Mouse (Mus musculus): ENCODE data around the gene Ttc9c. TPM values are rescaled to one million over a fixed set of nuclear protein-coding genes. Genes with fewer than 3 reads are reported as not detected.

Gene Ttc9c
- 43.8 and 46.8 TPM in 2 replicates for polyA plus RNA-seq (2014; fragmentation: Nextera tagmentation; extraction: Ambion mirVana)

DNA sequence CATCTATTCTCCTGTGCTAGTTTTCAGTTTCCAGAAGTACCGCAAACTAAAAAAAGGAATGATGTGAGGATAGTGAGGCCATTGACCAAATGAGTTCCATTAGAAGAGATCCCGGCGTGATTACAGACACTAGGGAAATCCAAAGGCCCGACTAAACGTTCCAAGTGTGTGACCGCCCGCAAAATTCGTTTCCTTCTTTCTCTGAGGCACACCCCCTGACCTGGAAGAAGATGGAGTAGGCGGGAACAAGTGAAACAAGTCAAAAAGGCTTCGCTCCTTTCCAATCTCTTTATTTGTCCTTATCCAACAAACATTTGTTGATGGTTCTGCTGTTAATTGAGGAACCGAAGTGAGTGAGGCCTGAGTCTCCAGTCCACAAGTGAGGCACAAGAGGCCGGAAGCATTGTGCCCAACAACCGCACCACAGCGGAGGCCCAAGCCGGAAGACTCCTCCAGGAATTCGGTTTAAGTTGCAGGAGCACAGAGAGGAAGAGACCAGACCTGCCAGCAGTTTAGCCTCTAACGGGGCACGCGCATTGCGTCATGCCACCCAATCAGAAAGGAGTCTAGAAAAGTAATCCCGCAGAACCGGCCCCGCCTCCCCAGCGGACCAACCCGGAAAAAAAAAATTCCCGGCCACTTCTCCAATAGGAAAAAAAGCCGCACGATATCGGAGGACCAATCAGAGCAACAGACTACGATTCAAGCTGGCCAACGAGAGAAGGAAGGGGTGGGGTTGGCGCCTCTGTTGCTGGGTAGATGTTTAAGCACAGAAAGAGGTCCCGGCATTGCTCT is at the start of gene Ttc9c:
Gene Ttc9c, minus strand, starts transcription at position 533 of the 795 bp plus-strand sequence.
- peak within 1 kb of the TSS; percentile 93 for H3K4me2 ChIP-seq

GRCm38 (mm10) chr19:8864265-8864664 is 45.1 kb upstream of the Ttc9c start:
- 0 out of 2 replicates have a peak, but pooled peaks cover 2% of the 10 kb centered on the region for H3K4me1 ChIP-seq (replicated peaks; ENCODE audit: control insufficient read depth, insufficient read depth, low read length)
- no peak overlapping the region for H3K4me3 ChIP-seq (ENCODE audit: low read depth, low read length)
- no peaks in the 10 kb centered on the region for H3K27me3 ChIP-seq (replicated peaks; ENCODE audit: control insufficient read depth, insufficient read depth, low read length)
- no peaks in the 10 kb centered on the region for H3K36me3 ChIP-seq (ENCODE audit: control insufficient read depth, insufficient read depth, low read length)
- no peak overlapping the region for H3K4me2 ChIP-seq
- no peak for DNase-seq (ENCODE audit: low spot score)
- no peak overlapping the region for H3K9ac ChIP-seq (ENCODE audit: low read depth, low read length)
- ATAC-seq (replicated peaks; ENCODE audit: low FRiP score): no peak
- no peak overlapping the region for H3K27ac ChIP-seq (ENCODE audit: low read depth, low read length)
- 79% methylated on average over 6 of the region's 6 CpGs for WGBS
- no peaks in the 10 kb centered on the region for H3K9me3 ChIP-seq (ENCODE audit: control insufficient read depth, low read length)

More for the DNA sequence above, at the start of gene Ttc9c:
- Histone ChIP-seq H3K27me3 (replicated peaks; ENCODE audit: control insufficient read depth, insufficient read depth, low read length) (no peaks in the 10 kb centered on the region), H3K4me1 (replicated peaks; ENCODE audit: control insufficient read depth, insufficient read depth, low read length) (peaks cover 21% of the 10 kb centered on the region), H3K36me3 (ENCODE audit: control insufficient read depth, insufficient read depth, low read length) (peaks cover 26% of the 10 kb centered on the region), H3K4me3 (ENCODE audit: low read depth, low read length) (peak within 1 kb of the TSS; percentile 100), H3K9me3 (ENCODE audit: control insufficient read depth, low read length) (no peaks in the 10 kb centered on the region), H3K9ac (ENCODE audit: low read depth, low read length) (peak within 1 kb of the TSS; percentile 98), H3K27ac (ENCODE audit: low read depth, low read length) (peak within 1 kb of the TSS; percentile 98)
- WGBS: under 1% methylated on average over 33 of the region's 33 CpGs
- DNase-seq (ENCODE audit: low spot score) (peak; percentile 92), ATAC-seq (replicated peaks; ENCODE audit: low FRiP score) (peak; percentile 85)

- Histone ChIP-seq H3K27ac (ENCODE audit: low read depth, low read length) (no peak overlapping the region), H3K36me3 (ENCODE audit: control insufficient read depth, insufficient read depth, low read length) (no peaks in the 10 kb centered on the region), H3K4me1 (replicated peaks; ENCODE audit: control insufficient read depth, insufficient read depth, low read length) (no peaks in the 10 kb centered on the region), H3K4me2 (no peak overlapping the region), H3K9ac (ENCODE audit: low read depth, low read length) (no peak overlapping the region; the same call in 1 of the 2 replicates), H3K4me3 (ENCODE audit: low read depth, low read length) (no peak overlapping the region), H3K27me3 (replicated peaks; ENCODE audit: control insufficient read depth, insufficient read depth, low read length) (no peaks in the 10 kb centered on the region), H3K9me3 (ENCODE audit: control insufficient read depth, low read length) (no peaks in the 10 kb centered on the region)
- no peak for DNase-seq (ENCODE audit: low spot score)
- ATAC-seq (replicated peaks; ENCODE audit: low FRiP score): no peak; the same call in 1 of the 2 replicates
- 13% methylated on average over 1 of the region's 1 CpGs for WGBS
These were observed 39.9 kb upstream of the Ttc9c start for GRCm38 (mm10) chr19:8859018-8859417.

DNA sequence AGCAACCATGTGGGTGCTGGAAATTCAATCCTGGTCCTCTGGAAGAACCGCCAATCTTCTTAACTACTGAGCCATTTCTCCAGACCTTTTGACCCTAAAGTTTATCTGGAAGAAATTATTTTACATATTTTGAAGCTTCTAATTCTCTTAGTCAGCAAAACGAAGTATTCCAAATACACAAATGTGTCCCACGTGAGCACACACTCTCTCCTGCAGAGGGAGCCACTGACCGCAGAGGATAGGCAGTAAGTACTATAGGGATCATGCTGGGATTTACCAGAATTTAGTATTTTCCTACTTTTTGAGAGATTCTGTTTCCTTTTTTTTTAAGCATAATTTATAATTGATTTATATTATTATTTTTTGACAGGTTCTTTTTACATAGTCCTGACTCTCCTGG is 38.6 kb upstream of the Ttc9c start:
- H3K4me2 ChIP-seq: no peak overlapping the region
- H3K36me3 ChIP-seq (ENCODE audit: control insufficient read depth, insufficient read depth, low read length): no peaks in the 10 kb centered on the region
- no peaks in the 10 kb centered on the region for H3K4me1 ChIP-seq (replicated peaks; ENCODE audit: control insufficient read depth, insufficient read depth, low read length)
- H3K27me3 ChIP-seq (replicated peaks; ENCODE audit: control insufficient read depth, insufficient read depth, low read length): no peaks in the 10 kb centered on the region
- 34% methylated on average over 4 of the region's 4 CpGs for WGBS
- H3K27ac ChIP-seq (ENCODE audit: low read depth, low read length): no peak overlapping the region
- ATAC-seq (replicated peaks; ENCODE audit: low FRiP score): 0 out of 2 replicates have a peak, but pooled peaks have one; percentile 47
- H3K4me3 ChIP-seq (ENCODE audit: low read depth, low read length): no peak overlapping the region
- no peaks in the 10 kb centered on the region for H3K9me3 ChIP-seq (ENCODE audit: control insufficient read depth, low read length)
- no peak overlapping the region for H3K9ac ChIP-seq (ENCODE audit: low read depth, low read length)
- DNase-seq (ENCODE audit: low spot score): no peak

- Histone ChIP-seq H3K4me1 (replicated peaks; ENCODE audit: control insufficient read depth, insufficient read depth, low read length) (no peaks in the 10 kb centered on the region), H3K9me3 (ENCODE audit: control insufficient read depth, low read length) (no peaks in the 10 kb centered on the region), H3K4me2 (no peak overlapping the region), H3K4me3 (ENCODE audit: low read depth, low read length) (no peak overlapping the region), H3K36me3 (ENCODE audit: control insufficient read depth, insufficient read depth, low read length) (peaks cover 2% of the 10 kb centered on the region; the same call in 1 of the 2 replicates), H3K9ac (ENCODE audit: low read depth, low read length) (no peak overlapping the region), H3K27me3 (replicated peaks; ENCODE audit: control insufficient read depth, insufficient read depth, low read length) (no peaks in the 10 kb centered on the region), H3K27ac (ENCODE audit: low read depth, low read length) (no peak overlapping the region)
- no peak for DNase-seq (ENCODE audit: low spot score)
- no peak for ATAC-seq (replicated peaks; ENCODE audit: low FRiP score)
- 77% methylated on average over 3 of the region's 3 CpGs for WGBS
These were observed 34.0 kb upstream of the Ttc9c start for GRCm38 (mm10) chr19:8853117-8853516.

GRCm38 (mm10) chr19:8852236-8852928 is 33.2 kb upstream of the Ttc9c start:
- no peak overlapping the region for H3K4me3 ChIP-seq (ENCODE audit: low read depth, low read length)
- H3K4me1 ChIP-seq (replicated peaks; ENCODE audit: control insufficient read depth, insufficient read depth, low read length): no peaks in the 10 kb centered on the region
- H3K9me3 ChIP-seq (ENCODE audit: control insufficient read depth, low read length): no peaks in the 10 kb centered on the region
- H3K4me2 ChIP-seq: no peak overlapping the region
- no peak overlapping the region for H3K27ac ChIP-seq (ENCODE audit: low read depth, low read length)
- H3K36me3 ChIP-seq (ENCODE audit: control insufficient read depth, insufficient read depth, low read length): peaks cover 3% of the 10 kb centered on the region; the same call in 1 of the 2 replicates
- WGBS: 52% methylated on average over 10 of the region's 10 CpGs
- H3K27me3 ChIP-seq (replicated peaks; ENCODE audit: control insufficient read depth, insufficient read depth, low read length): no peaks in the 10 kb centered on the region
- no peak overlapping the region for H3K9ac ChIP-seq (ENCODE audit: low read depth, low read length)
- no peak for ATAC-seq (replicated peaks; ENCODE audit: low FRiP score)
- DNase-seq (ENCODE audit: low spot score): no peak

GRCm38 (mm10) chr19:8851639-8852038 is 32.5 kb upstream of the Ttc9c start:
- Histone ChIP-seq H3K27ac (ENCODE audit: low read depth, low read length) (no peak overlapping the region), H3K4me1 (replicated peaks; ENCODE audit: control insufficient read depth, insufficient read depth, low read length) (no peaks in the 10 kb centered on the region), H3K9me3 (ENCODE audit: control insufficient read depth, low read length) (no peaks in the 10 kb centered on the region), H3K27me3 (replicated peaks; ENCODE audit: control insufficient read depth, insufficient read depth, low read length) (no peaks in the 10 kb centered on the region), H3K36me3 (ENCODE audit: control insufficient read depth, insufficient read depth, low read length) (peaks cover 8% of the 10 kb centered on the region; the same call in 1 of the 2 replicates), H3K9ac (ENCODE audit: low read depth, low read length) (no peak overlapping the region), H3K4me2 (peak overlapping the region; percentile 10; the same call in 1 of the 2 replicates), H3K4me3 (ENCODE audit: low read depth, low read length) (no peak overlapping the region)
- DNase-seq (ENCODE audit: low spot score) (no peak), ATAC-seq (replicated peaks; ENCODE audit: low FRiP score) (no peak)
- WGBS: 44% methylated on average over 7 of the region's 7 CpGs

DNA sequence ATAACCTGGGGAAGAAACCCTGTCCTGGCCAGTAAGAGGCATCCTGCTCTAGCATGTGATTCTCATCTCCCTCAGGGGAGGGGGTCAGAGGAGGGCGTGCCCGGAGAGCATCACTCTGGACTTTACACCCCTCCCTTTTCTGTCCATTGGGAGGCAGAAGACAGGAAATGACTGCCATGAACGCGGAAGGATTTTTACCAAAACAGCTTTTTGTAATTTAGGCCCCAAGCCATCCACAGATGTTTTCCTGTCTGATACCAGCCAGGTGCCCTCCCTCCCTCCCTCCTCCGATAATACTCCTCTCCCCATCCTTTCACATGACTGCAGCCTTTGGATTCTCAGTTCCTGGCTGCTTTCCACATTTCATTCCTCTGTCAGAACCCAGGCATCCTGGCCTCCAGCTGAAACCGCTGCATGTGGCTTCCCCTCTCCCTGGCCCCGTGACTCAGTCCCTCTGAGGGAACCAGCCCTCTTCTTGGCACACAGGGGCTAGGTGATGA is 31.3 kb upstream of the Ttc9c start, which contains the start of gene Lrrn4cl:
Gene Lrrn4cl, plus strand, starts transcription at position 367 of the 500 bp plus-strand sequence.
- no peaks in the 10 kb centered on the region for H3K9me3 ChIP-seq (ENCODE audit: control insufficient read depth, low read length)
- no peak within 1 kb of the TSS for H3K4me3 ChIP-seq (ENCODE audit: low read depth, low read length)
- H3K9ac ChIP-seq (ENCODE audit: low read depth, low read length): no peak within 1 kb of the TSS
- peak within 1 kb of the TSS; percentile 10; the same call in 1 of the 2 replicates for H3K4me2 ChIP-seq
- H3K27ac ChIP-seq (ENCODE audit: low read depth, low read length): no peak within 1 kb of the TSS
- 48% methylated on average over 7 of the region's 7 CpGs for WGBS
- ATAC-seq (replicated peaks; ENCODE audit: low FRiP score) (0 out of 2 replicates have a peak, but pooled peaks have one; percentile 26), DNase-seq (ENCODE audit: low spot score) (no peak)
- no peaks in the 10 kb centered on the region for H3K27me3 ChIP-seq (replicated peaks; ENCODE audit: control insufficient read depth, insufficient read depth, low read length)
- H3K36me3 ChIP-seq (ENCODE audit: control insufficient read depth, insufficient read depth, low read length): peaks cover 8% of the 10 kb centered on the region; the same call in 1 of the 2 replicates
- no peaks in the 10 kb centered on the region for H3K4me1 ChIP-seq (replicated peaks; ENCODE audit: control insufficient read depth, insufficient read depth, low read length)

Measured in liver, embryonic 11.5 days (tissue).